Mouse (Mus musculus) B cell, adult 67 days (primary cell): ENCODE measurements around the gene Vkorc1l1. TPM values are rescaled to one million over a fixed set of nuclear protein-coding genes. Genes with fewer than 3 reads are reported as not detected.

Source experiments
- total RNA-seq, 2 experiments: library from RNA; stranded (reverse); gene quantifications; 4 replicates each; pipeline ENCODE4 v1.2.4; 2023

Gene Vkorc1l1
- total RNA-seq: 10 to 100 TPM; 13.8 to 15.7 TPM

DNA sequence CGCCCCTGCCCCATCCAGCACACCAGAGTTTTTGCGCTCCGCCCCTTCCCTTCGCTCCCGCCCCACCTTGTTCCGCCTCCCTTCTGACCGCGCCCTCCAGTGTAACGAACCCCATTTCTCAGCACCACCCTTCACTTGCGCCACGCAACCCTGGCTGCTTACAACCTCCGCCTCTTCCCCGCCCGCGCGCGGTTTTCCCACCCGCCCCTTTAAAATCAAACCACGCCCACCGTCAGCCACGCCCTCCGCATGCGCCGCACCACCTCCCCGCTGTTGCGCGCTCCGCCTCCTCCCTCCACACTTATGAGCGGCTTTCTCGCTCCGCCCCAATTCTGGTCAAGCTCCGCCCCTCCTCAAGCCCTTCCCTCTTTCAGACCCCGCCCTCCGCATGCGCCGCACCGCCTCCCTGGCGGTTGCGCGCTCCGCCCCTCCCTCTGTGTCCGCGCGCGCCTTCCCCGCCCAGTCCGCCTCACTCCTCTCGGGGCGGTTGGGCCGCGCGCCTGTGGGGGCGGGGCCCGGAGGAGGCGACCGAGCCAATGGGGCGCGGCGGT, at the start of gene Vkorc1l1:
TSS of gene Vkorc1l1 (plus strand) at position 476 of the 551 bp plus-strand sequence.

DNA sequence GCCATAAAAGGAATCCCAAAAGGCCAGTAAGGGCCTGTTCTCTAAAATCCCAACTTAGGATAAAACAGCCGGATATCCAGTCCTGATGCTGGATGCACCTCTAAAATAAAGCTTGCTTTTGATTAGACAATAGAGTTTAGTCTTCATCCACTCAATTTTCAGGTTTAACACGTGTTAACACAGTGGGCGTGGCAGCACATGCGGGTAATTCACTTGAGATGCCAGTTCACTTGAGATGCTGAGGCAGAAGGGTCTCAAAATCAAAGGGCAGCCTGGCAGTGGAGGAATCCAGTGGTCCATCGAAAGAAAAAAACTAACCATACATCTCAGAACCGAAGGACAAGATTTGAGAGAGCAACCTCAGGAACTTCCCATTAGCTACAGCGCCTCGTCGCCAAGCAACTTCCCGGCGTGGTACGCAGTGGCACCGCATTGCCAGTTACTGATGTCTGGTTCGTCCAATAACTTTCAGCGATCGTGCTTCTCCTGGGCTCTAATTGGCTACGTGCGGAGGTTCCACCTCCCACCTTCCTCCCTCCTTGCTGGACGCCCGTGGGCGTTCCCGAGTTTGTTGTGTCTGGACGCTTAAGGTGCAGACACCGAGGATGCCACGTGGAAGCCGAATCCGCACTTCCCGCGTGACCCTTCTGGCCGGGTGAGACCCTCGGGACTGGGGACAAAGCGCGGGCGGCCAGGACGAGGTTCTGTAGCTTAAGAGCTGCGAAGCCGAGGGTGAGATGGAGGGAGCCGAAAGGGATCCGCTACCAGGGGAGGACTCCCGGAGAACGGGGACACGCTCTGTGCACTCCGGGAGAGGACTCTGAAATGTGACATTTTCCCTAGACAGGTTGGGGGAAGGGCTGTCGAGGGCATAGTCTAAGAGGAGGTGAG, 46.3 kb upstream of the Vkorc1l1 start, which contains the start of gene Zbed5:
TSS of gene Zbed5 (plus strand) at position 526 of the 891 bp plus-strand sequence.

DNA sequence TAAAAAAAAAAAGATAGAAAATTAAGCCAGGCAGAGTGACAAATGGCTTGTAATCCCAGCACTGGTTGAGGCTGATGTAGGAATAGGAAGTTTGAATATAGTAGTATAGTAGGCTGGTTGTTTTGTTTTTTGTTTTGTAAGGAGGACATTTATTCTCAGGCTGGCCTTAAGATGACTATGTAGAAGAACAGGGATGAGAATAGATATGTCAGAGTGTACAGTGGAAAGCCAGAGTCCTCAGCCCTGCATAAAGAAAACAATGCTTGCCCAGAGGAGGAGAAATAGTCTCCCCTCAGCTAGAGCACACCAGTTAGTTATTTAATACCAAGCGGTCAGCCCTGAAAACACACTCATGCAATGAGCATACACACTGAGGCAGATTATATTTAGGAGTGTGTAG, 43.3 kb upstream of the Vkorc1l1 start, which contains the start of gene Phkg1:
TSS of gene Phkg1 (minus strand) at position 101 of the 400 bp plus-strand sequence.

DNA sequence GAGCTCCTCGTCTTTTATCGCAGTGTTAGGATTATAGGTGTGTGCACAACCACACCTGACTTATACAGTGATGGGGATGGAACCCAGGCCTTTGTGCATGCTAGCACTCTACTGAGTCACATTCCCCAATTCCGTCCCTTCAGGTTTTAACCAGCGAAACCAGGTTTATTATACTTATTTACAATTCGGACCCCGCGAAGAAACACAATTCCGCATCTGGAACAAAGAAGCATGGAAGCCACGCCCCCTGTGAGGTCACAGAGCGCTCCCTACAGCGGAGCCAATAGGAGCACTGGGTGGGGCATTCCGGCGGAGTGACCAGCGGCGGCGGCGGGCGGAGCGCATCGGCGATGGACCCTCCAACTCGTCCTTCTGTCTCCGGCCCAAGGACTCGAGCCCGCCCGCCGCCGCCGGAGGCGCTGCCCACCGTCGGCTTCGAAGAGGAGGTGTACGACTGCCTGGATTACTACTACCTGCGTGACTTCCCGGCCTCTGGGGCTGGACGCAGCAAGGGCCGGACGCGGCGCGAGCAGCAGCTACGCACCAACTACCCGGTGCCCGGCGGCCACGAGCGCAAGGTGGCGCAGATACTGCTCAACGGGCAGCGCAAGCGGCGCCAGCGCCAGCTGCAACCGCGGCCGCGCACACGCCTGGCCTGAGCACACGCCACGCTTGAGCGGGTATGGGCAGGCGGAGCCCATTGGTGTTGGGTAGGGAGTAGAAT, 33.4 kb upstream of the Vkorc1l1 start, which contains the start of gene Nupr1l:
TSS of gene Nupr1l (plus strand) at position 299 of the 724 bp plus-strand sequence.

DNA sequence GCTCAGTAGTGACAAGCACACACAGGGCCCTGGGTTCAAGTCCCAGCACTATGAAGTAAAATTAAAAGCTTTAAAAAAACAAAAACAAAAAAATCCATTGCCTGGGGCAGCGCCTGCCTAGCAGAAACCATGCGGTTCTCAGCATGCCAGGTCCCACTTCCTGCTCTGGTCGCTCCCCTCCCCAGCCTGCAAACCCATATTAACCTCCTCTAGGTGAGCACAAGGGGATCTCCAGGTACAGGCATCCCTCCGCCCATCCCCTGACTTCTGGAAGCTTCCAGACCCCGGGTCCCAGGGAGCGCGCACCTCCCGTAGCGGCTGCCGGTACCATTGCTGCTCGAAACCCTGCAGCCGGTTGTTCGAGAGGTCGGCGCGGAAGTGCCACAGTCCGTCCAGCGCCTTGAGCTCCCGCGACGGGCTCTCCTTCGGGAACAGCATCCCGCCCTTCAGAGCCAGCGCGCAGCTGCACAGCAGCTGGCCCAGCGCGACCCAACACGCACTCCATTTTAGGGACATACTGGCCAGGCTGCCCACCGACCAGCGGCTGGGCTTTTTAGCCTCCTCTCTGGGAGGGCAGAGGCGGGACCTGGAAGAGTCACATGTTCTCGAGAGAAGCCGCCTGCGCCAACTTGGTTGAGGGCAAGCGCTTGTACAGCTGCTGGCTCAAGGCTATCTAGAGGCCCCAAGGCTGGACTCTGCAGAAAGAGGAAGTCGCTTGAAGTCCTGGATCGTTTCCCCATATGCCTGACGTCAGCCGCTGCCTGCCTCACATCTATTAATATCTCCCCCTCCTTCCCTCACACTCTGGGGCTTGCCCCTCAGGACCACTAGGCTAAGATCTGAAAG, 60.8 kb downstream of the Vkorc1l1 start, which contains the start of gene Gusb:
TSS of gene Gusb (minus strand) at position 749 of the 846 bp plus-strand sequence.

DNA sequence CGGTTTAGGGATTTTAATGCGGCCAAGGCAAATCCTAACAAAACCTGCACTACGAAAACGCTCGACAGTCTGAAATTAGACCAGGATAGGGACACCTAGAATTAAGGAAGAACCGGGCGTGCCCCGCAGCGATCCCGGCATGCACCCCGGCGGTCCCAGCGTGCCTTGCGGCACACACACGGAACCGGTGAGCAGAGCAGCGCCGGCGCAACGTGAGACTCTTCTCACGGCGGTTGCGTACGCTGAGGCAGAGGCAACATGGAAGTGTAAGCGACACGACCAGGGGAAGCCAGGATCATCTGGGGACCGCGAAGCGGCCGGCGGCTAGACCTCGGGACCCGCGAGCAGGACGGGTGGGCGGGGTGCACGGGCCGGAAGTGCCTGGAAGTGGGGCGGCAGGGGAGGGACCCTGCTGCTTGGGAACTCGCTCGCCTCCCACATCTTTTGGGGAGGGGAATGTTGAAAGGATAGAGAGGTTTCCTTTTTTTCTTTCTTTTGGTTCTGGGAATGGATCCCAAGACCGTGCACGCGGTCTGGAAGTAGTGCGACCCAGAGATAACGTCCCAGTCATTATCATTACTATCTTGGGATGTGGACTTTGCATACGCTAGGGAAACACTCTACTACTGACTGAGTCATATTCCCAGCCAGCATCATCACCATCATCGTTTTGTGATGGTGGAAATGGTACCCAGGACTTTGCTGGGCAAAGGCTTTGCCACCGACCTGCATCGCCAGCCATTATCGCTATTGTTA, 87.5 kb downstream of the Vkorc1l1 start, which contains the start of the genes Asl and Crcp:
TSS of gene Asl (minus strand) at position 106 of the 756 bp plus-strand sequence.
TSS of gene Crcp (plus strand) at position 149 of the 756 bp plus-strand sequence.

Other genes starting within 250 kb of the Vkorc1l1 start
- gene Sept14, start 233.5 kb upstream of the Vkorc1l1 start, total RNA-seq: not detected
- 10 to 100 TPM; 40.7 to 54.2 TPM for gene Mrps17, start 226.5 kb upstream of the Vkorc1l1 start, total RNA-seq
- 10 to 100 TPM; 31.0 to 40.7 TPM for gene Nipsnap2, start 216.9 kb upstream of the Vkorc1l1 start, total RNA-seq
- gene Psph, start 154.5 kb upstream of the Vkorc1l1 start, total RNA-seq: 10 to 100 TPM; 12.8 to 15.9 TPM
- gene Sumf2, start 95.0 kb upstream of the Vkorc1l1 start, total RNA-seq: 10 to 100 TPM; 10.2 to 13.9 TPM
- 100 to 1,000 TPM; 139 to 157 TPM for gene Chchd2, start 54.5 kb upstream of the Vkorc1l1 start, total RNA-seq
- 1 to 10 TPM; 1.1 to 3.3 TPM for gene Zbed5, start 46.2 kb upstream of the Vkorc1l1 start, total RNA-seq
- under 1 TPM in 1 of 2 experiments, not detected in 1; 0.56 TPM for gene Phkg1, start 43.4 kb upstream of the Vkorc1l1 start, total RNA-seq
- gene Nupr1l, start 33.4 kb upstream of the Vkorc1l1 start, total RNA-seq: 1 to 10 TPM in 1 of 2 experiments, under 1 TPM in 1; 0.59 to 4.9 TPM
- gene Gusb, start 61.1 kb downstream of the Vkorc1l1 start, total RNA-seq: 10 to 100 TPM; 34.8 to 40.1 TPM
- 10 to 100 TPM; 14.1 to 14.3 TPM for gene Asl, start 87.3 kb downstream of the Vkorc1l1 start, total RNA-seq
- 10 to 100 TPM; 21.0 to 27.9 TPM for gene Crcp, start 87.3 kb downstream of the Vkorc1l1 start, total RNA-seq
- 10 to 100 TPM; 35.5 to 46.5 TPM for gene Tpst1, start 131.4 kb downstream of the Vkorc1l1 start, total RNA-seq
- 1 to 10 TPM; 4.4 to 4.6 TPM for gene Kctd7, start 202.9 kb downstream of the Vkorc1l1 start, total RNA-seq
- gene Rabgef1, start 229.8 kb downstream of the Vkorc1l1 start, total RNA-seq: 10 to 100 TPM; 59.4 to 70.2 TPM